ENCODE assay signal across 8 mouse cellular contexts in genomic region chr16:30187400-30187799, GRCm38 (mm10).
DNase-seq lines count a peak whose midpoint lies in the region; ATAC-seq lines count a peak whose summit lies in the region.

No protein-coding gene starts in this region.

- peak overlapping the region; percentile 67 for H3K4me2 ChIP-seq in heart, embryonic 16.5 days (ENCODE audit: low read depth, low read length)
- H3K4me2 ChIP-seq in intestine, embryonic 14.5 days (ENCODE audit: low read length): peak overlapping the region; percentile 54
- H3K4me2 ChIP-seq in midbrain, embryonic 13.5 days (replicated peaks): peak overlapping the region; percentile 76

- no peaks in the 10 kb centered on the region for H3K36me3 ChIP-seq in heart, embryonic 16.5 days (ENCODE audit: control insufficient read depth, insufficient read depth)
- no peaks in the 10 kb centered on the region for H3K36me3 ChIP-seq in intestine, embryonic 14.5 days (ENCODE audit: control insufficient read depth, insufficient read depth, low read length)
- H3K36me3 ChIP-seq in midbrain, embryonic 13.5 days: no peaks in the 10 kb centered on the region

- ATAC-seq in heart, embryonic 16.5 days (replicated peaks; ENCODE audit: extremely low read depth, insufficient read depth, low FRiP score): no peak
- ATAC-seq in intestine, embryonic 14.5 days (replicated peaks; ENCODE audit: low FRiP score, low TSS enrichment, low read depth): no peak
- no peak for ATAC-seq in midbrain, embryonic 13.5 days

- H3K4me3 ChIP-seq in heart, embryonic 16.5 days (ENCODE audit: low read length): peak overlapping the region; percentile 40
- peak overlapping the region; percentile 22; the same call in 1 of the 2 replicates for H3K4me3 ChIP-seq in intestine, embryonic 14.5 days (ENCODE audit: low read depth, low read length)
- peak overlapping the region; percentile 44 for H3K4me3 ChIP-seq in midbrain, embryonic 13.5 days (replicated peaks)

- H3K9me3 ChIP-seq in heart, embryonic 16.5 days (replicated peaks; ENCODE audit: control insufficient read depth, low read length): no peaks in the 10 kb centered on the region
- no peaks in the 10 kb centered on the region for H3K9me3 ChIP-seq in intestine, embryonic 14.5 days (ENCODE audit: control insufficient read depth, low read length)
- no peaks in the 10 kb centered on the region for H3K9me3 ChIP-seq in midbrain, embryonic 13.5 days

- peak overlapping the region; percentile 83 for H3K27ac ChIP-seq in heart, embryonic 16.5 days (ENCODE audit: low read length)
- peak overlapping the region; percentile 80 for H3K27ac ChIP-seq in intestine, embryonic 14.5 days (ENCODE audit: low read depth)
- H3K27ac ChIP-seq in midbrain, embryonic 13.5 days: no peak overlapping the region

- H3K27me3 ChIP-seq in heart, embryonic 16.5 days (ENCODE audit: control insufficient read depth, insufficient read depth, low read length): peaks cover 5% of the 10 kb centered on the region; the same call in 1 of the 2 replicates
- no peaks in the 10 kb centered on the region for H3K27me3 ChIP-seq in intestine, embryonic 14.5 days (replicated peaks; ENCODE audit: control insufficient read depth, insufficient read depth, low read length)
- H3K27me3 ChIP-seq in midbrain, embryonic 13.5 days: peaks cover 92% of the 10 kb centered on the region

- H3K9ac ChIP-seq in heart, embryonic 16.5 days (ENCODE audit: low read length): peak overlapping the region; percentile 67
- H3K9ac ChIP-seq in intestine, embryonic 14.5 days (ENCODE audit: low read length): no peak overlapping the region; the same call in 1 of the 2 replicates
- peak overlapping the region; percentile 57; the same call in 1 of the 2 replicates for H3K9ac ChIP-seq in midbrain, embryonic 13.5 days (replicated peaks)

- WGBS in heart, embryonic 16.5 days: 35% methylated on average over 9 of the region's 9 CpGs
- 39% methylated on average over 9 of the region's 9 CpGs for WGBS in intestine, embryonic 14.5 days
- WGBS in midbrain, embryonic 13.5 days: 55% methylated on average over 9 of the region's 9 CpGs

- peaks cover 56% of the 10 kb centered on the region for H3K4me1 ChIP-seq in heart, embryonic 16.5 days (ENCODE audit: control insufficient read depth, insufficient read depth, low read length)
- H3K4me1 ChIP-seq in intestine, embryonic 14.5 days (replicated peaks; ENCODE audit: control insufficient read depth, insufficient read depth, low read length): peaks cover 56% of the 10 kb centered on the region
- H3K4me1 ChIP-seq in midbrain, embryonic 13.5 days (replicated peaks): peaks cover 12% of the 10 kb centered on the region

- no peak for DNase-seq in heart, adult 9 months (ENCODE audit: low spot score in 2 of 2)
- peak; percentile 58 for DNase-seq in Muller cell, postnatal 12 days (ENCODE audit: inconsistent ontology term)
- no peak for DNase-seq in intestine, embryonic 14.5 days (ENCODE audit: low spot score)
- DNase-seq in adrenal gland, adult (ENCODE audit: inconsistent age in 2 of 2, low spot score in 1 of 2): no peak
- no peak for DNase-seq in embryo, embryonic 10 days (ENCODE audit: low spot score)
- DNase-seq in yolk sac, embryonic 10.5 days (ENCODE audit: low spot score): no peak
